Mouse (Mus musculus): Measurements from ENCODE around the gene Tecpr1.

DNA sequence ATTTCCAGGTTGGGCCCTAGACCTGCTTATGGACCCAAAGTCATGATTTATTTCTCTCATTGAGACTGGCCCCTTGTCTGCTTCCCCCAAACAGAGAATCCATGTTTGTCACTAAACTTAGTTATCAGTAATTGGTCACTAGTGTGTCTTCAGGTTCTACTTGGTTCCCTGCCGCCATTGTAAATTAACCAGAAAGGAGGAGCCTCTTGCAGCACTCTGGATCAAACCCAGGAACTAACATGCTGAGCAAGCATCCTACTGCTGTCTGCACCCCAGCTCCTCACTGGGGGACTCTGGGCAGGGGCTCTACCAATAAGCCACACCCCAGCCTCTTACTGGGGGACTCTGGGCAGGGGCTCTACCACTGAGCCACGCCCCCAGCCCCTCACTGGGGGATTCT lies 22.2 kb upstream of the Tecpr1 start:
- TF ChIP-seq POLR2A (IDR thresholded peaks at IDR 0.05; ENCODE audit: control insufficient read depth, extremely low read depth, insufficient read depth, low read length, poor library complexity) = no peak
- no peak for TF ChIP-seq CTCF (IDR thresholded peaks at IDR 0.05; ENCODE audit: borderline replicate concordance, control insufficient read depth, extremely low read depth, insufficient read depth, low read length, poor library complexity)
